Mouse (Mus musculus) stomach, postnatal 0 days (tissue): ENCODE measurements around the gene Fgf2.

Experiments used
- CTCF ChIP-seq: IDR thresholded peaks from 2 replicates; pipeline ENCODE4 v1.5.1; 2016; ENCODE audit warnings: antibody characterized with exemption, low read depth, mild to moderate bottlenecking, moderate library complexity
- EP300 ChIP-seq: optimal IDR thresholded peaks from 2 replicates; pipeline ENCODE3; 2016; ENCODE audit warnings: antibody characterized with exemption

DNA sequence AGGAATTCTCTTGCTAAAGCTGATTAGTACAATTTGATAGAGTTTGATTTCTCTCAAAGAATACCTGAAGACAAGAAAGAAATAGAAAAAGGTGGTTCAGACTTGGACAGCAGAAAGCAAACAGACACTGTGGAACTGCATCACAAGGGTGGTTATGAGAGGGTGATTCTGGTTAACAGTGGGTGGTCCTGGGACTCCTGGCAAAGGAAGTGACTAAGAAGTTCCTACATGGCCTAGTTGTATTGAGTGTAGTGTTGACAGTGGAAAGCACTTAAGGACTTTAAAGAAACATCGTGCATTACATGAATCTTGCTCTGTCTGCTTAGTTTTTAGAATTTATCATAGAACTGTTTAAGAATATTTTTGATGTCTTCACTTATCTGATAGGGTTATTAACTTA is 107.8 kb downstream of the Fgf2 start:
- TF ChIP-seq CTCF: no peak
- TF ChIP-seq EP300: no peak
